Mouse (Mus musculus) bone marrow macrophage, adult 2 months (primary cell): ENCODE measurements around the gene Fam133b.

Source experiments
- CTCF ChIP-seq: IDR thresholded peaks from 2 replicates; pipeline ENCODE4 v1.5.1; 2012; ENCODE audit warnings: low read depth, mild to moderate bottlenecking, low read length, moderate library complexity
- POLR2A ChIP-seq: IDR thresholded peaks from 2 replicates; pipeline ENCODE4 v1.6.1; 2012; ENCODE audit warnings: mild to moderate bottlenecking, low read depth, low read length, borderline replicate concordance

- TF ChIP-seq CTCF, result no peak
- no peak for TF ChIP-seq POLR2A
Measured at GRCm38 (mm10) chr5:3597171-3597570, 53.5 kb downstream of the Fam133b start.
